Comparison of ENCODE assay signal across 8 mouse cellular contexts in genomic region chr6:83115011-83115671, GRCm38 (mm10). TPM values are rescaled to one million over a fixed set of nuclear protein-coding genes. Genes with fewer than 3 reads are reported as not detected.
DNase-seq lines count a peak whose midpoint lies in the region; ATAC-seq and TF ChIP-seq lines count a peak whose summit lies in the region.

Mogs (plus strand) TSS chr6:83115496.

- intact Hi-C loops in gastrocnemius, adult 2 months (cut with DNase I): no loop called here

- peak; percentile 86 for ATAC-seq in common myeloid progenitor, adult 5-6 weeks (replicated peaks; ENCODE audit: low read depth, poor library complexity, severe bottlenecking)
- ATAC-seq in hindbrain, embryonic 16.5 days: peak; percentile 90

- no peaks in the 10 kb centered on the region for H3K27me3 ChIP-seq in hindbrain, embryonic 16.5 days (replicated peaks; ENCODE audit: control insufficient read depth, insufficient read depth, low read length)

- H3K4me2 ChIP-seq in hindbrain, embryonic 16.5 days (ENCODE audit: low read length): peak within 1 kb of the TSS; percentile 79

- peak; percentile 69 for TF ChIP-seq CTCF in gastrocnemius, adult 2 months (IDR thresholded peaks at IDR 0.05)

- peak within 1 kb of the TSS; percentile 98 for H3K9ac ChIP-seq in hindbrain, embryonic 16.5 days (ENCODE audit: low read depth, low read length)

- H3K9me3 ChIP-seq in hindbrain, embryonic 16.5 days (ENCODE audit: control insufficient read depth, low read length): no peaks in the 10 kb centered on the region

- peaks cover 12% of the 10 kb centered on the region; the same call in 1 of the 2 replicates for H3K36me3 ChIP-seq in hindbrain, embryonic 16.5 days (ENCODE audit: control insufficient read depth, insufficient read depth, low read length)
- H3K36me3 ChIP-seq in macrophage (ENCODE audit: inconsistent target): no peaks in the 10 kb centered on the region

- WGBS in hindbrain, embryonic 16.5 days: 2% methylated on average over 29 of the region's 58 CpGs
- WGBS in macrophage (ENCODE audit: missing documents): under 1% methylated on average over 58 of the region's 58 CpGs

- H3K79me2 ChIP-seq in macrophage (ENCODE audit: inconsistent target): peaks cover 32% of the 10 kb centered on the region; the same call in 1 of the 2 replicates

- H3K4me3 ChIP-seq in gastrocnemius, adult 2 months: peak within 1 kb of the TSS; percentile 87
- H3K4me3 ChIP-seq in hindbrain, embryonic 16.5 days (ENCODE audit: low read length): peak within 1 kb of the TSS; percentile 95
- H3K4me3 ChIP-seq in macrophage (ENCODE audit: inconsistent target): peak within 1 kb of the TSS; percentile 83

- peak; percentile 83 for DNase-seq in ZHBTc4 (ENCODE audit: low read depth, low spot score)
- DNase-seq in gastrocnemius, adult 2 months: peak; percentile 97
- peak; percentile 95 for DNase-seq in left cerebral cortex, adult 18-20 months (ENCODE audit: low spot score in 2 of 2)
- DNase-seq in retina, postnatal 7 days (ENCODE audit: low read depth, low spot score): peak; percentile 85
- DNase-seq in urinary bladder, adult 2 months (ENCODE audit: low spot score): peak; percentile 95

- peaks cover 33% of the 10 kb centered on the region for H3K4me1 ChIP-seq in hindbrain, embryonic 16.5 days (ENCODE audit: control insufficient read depth, insufficient read depth, low read depth, low read length)

- peak within 1 kb of the TSS; percentile 94 for H3K27ac ChIP-seq in gastrocnemius, adult 2 months
- peak within 1 kb of the TSS; percentile 87 for H3K27ac ChIP-seq in hindbrain, embryonic 16.5 days (ENCODE audit: low read depth, low read length)
- peak within 1 kb of the TSS; percentile 72 for H3K27ac ChIP-seq in macrophage

RNA-seq across cellular contexts. Expression of gene Mogs, which starts in this region (rescaled TPM):
- total RNA-seq in common myeloid progenitor, adult 5-6 weeks (2017): 80.9 and 86.2 TPM in 2 replicates
- total RNA-seq in gastrocnemius, adult 2 months (2021): 1 to 10 TPM; 4.7 to 6.6 TPM
- 6.4 and 21.1 TPM in 2 replicates for polyA plus RNA-seq in hindbrain, embryonic 16.5 days (2015; fragmentation: Nextera tagmentation; extraction: Ambion mirVana)
- total RNA-seq in left cerebral cortex, adult 18-20 months (2021): 10 to 100 TPM; 29.6 to 31.8 TPM
- total RNA-seq in macrophage (2018; cell fraction: chromatin; rRNA removed): 10 to 100 TPM in 7 of 26 experiments, 1 to 10 TPM in 19; 2.1 to 18.6 (median 7.8) TPM
- total RNA-seq in macrophage (2018; cell fraction: cytosol; rRNA removed): 10 to 100 TPM in 25 of 26 experiments, 1 to 10 TPM in 1; 9.4 to 24.6 (median 18.0) TPM
- total RNA-seq in macrophage (2018; cell fraction: nucleus; rRNA removed): 10 to 100 TPM in 25 of 26 experiments, 1 to 10 TPM in 1; 8.4 to 60.3 (median 27.2) TPM
- polyA plus RNA-seq in macrophage (2018): 8.4 to 31.8 TPM (median 16.2 TPM) in 3 replicates
- polyA plus RNA-seq in urinary bladder, adult 2 months (2012; rRNA removed): 29.7 and 40.3 TPM in 2 replicates

Comparison
In these comparisons a context has a peak if more than half of its experiments do, and no peak if none do; other contexts are left out.
1. Peak in every context shown above with its lines: DNase-seq, ATAC-seq, H3K4me3 ChIP-seq and H3K27ac ChIP-seq.
2. RNA of gene Mogs (total RNA-seq): 80.9 to 86.2 TPM in common myeloid progenitor, adult 5-6 weeks and 29.6 to 31.8 TPM in left cerebral cortex, adult 18-20 months; 4.7 to 6.6 TPM in gastrocnemius, adult 2 months; every median in the first group is over 4 times any median in the second.